Mouse (Mus musculus) MEL (cell line): ENCODE measurements at regions not wholly inside any gene's neighbourhood (a gene's known extent, or its start where the extent isn't known, plus 50 kb on each side); places are given as distances from the start of the nearest gene placed in this dataset.

Experiments
- CHD2 ChIP-seq: IDR thresholded peaks from 2 replicates; pipeline ENCODE4 v1.6.1; 2011; ENCODE audit warnings: low read length, improper control_type of control experiment
- CTCF ChIP-seq, 3 experiments: IDR thresholded peaks in 2 of 3; conservative IDR thresholded peaks in 1 of 3; 2 replicates each; pipeline ENCODE4 v1.5.1; 2011 to 2012; ENCODE audit warnings: low read length in 3 of 3, low read depth in 2 of 3, mild to moderate bottlenecking in 2 of 3, improper control_type of control experiment in 1 of 3, inconsistent platforms in 1 of 3, mixed read lengths in 1 of 3, moderate library complexity in 1 of 3; ENCODE audit not compliant: control insufficient read depth in 1 of 3, insufficient read depth in 1 of 3, poor library complexity in 1 of 3, severe bottlenecking in 1 of 3
- EP300 ChIP-seq, 2 experiments: IDR thresholded peaks; 2 replicates each; pipeline ENCODE4 v1.6.1; 2011; ENCODE audit warnings: improper control_type of control experiment in 2 of 2, low read length in 2 of 2, low read depth in 1 of 2, mild to moderate bottlenecking in 1 of 2
- GABPA ChIP-seq: IDR thresholded peaks from 2 replicates; pipeline ENCODE4 v1.6.1; 2012; ENCODE audit warnings: low read depth, mild to moderate bottlenecking, inconsistent platforms, low read length, improper control_type of control experiment, moderate library complexity
- KAT2A ChIP-seq: conservative IDR thresholded peaks from 2 replicates; pipeline ENCODE4 v1.6.1; 2012; ENCODE audit warnings: low read depth, low read length, improper control_type of control experiment, inconsistent platforms
- MEF2A ChIP-seq: IDR thresholded peaks from 2 replicates; pipeline ENCODE4 v1.6.1; 2014; ENCODE audit warnings: low read depth, mild to moderate bottlenecking, inconsistent platforms, low read length, improper control_type of control experiment; ENCODE audit not compliant: poor library complexity, insufficient replicate concordance, severe bottlenecking; ENCODE audit errors: extremely low read depth
- NELFE ChIP-seq: IDR thresholded peaks from 2 replicates; pipeline ENCODE4 v1.6.1; 2011; ENCODE audit warnings: low read depth, low read length, improper control_type of control experiment
- POLR2A ChIP-seq, 2 experiments: IDR thresholded peaks; 2 replicates each; pipeline ENCODE4 v1.6.1; 2011 to 2012; ENCODE audit warnings: low read length in 2 of 2, mild to moderate bottlenecking in 2 of 2, control low read depth in 1 of 2, improper control_type of control experiment in 1 of 2, low read depth in 1 of 2, moderate library complexity in 1 of 2; ENCODE audit not compliant: control insufficient read depth in 1 of 2, insufficient read depth in 1 of 2, poor library complexity in 1 of 2
- UBTF ChIP-seq: IDR thresholded peaks from 2 replicates; pipeline ENCODE4 v1.6.1; 2012; ENCODE audit warnings: low read depth, mild to moderate bottlenecking, inconsistent platforms, low read length, improper control_type of control experiment, moderate library complexity, borderline replicate concordance; ENCODE audit not compliant: insufficient read depth
- ZNF384 ChIP-seq: IDR thresholded peaks from 2 replicates; pipeline ENCODE4 v1.6.1; 2012; ENCODE audit warnings: low read depth, mild to moderate bottlenecking, inconsistent platforms, low read length, improper control_type of control experiment

GRCm38 (mm10) chr14:102497179-102497578 is 485.3 kb downstream of the Kctd12 start:
- no peak for TF ChIP-seq NELFE
- no peak for TF ChIP-seq ZNF384
- TF ChIP-seq KAT2A = no peak
- TF ChIP-seq CTCF (IDR thresholded peaks at IDR 0.05 in 2 of 3, conservative IDR thresholded peaks at IDR 0.05 in 1 of 3; ENCODE audit: control insufficient read depth in 1 of 3, insufficient read depth in 1 of 3, low read depth in 2 of 3, low read length in 3 of 3, poor library complexity in 1 of 3, severe bottlenecking in 1 of 3) = no peak
- TF ChIP-seq MEF2A = no peak
- no peak for TF ChIP-seq EP300 (IDR thresholded peaks at IDR 0.05; ENCODE audit: low read depth in 1 of 2, low read length in 2 of 2)
- TF ChIP-seq GABPA = no peak
- no peak for TF ChIP-seq UBTF
- no peak for TF ChIP-seq CHD2
- TF ChIP-seq POLR2A (IDR thresholded peaks at IDR 0.05; ENCODE audit: control insufficient read depth in 1 of 2, insufficient read depth in 1 of 2, low read depth in 1 of 2, low read length in 2 of 2, poor library complexity in 1 of 2) = no peak
